Mouse (Mus musculus) heart, embryonic 13.5 days (tissue): ENCODE results near the gene Nav2. TPM values are rescaled to one million over a fixed set of nuclear protein-coding genes. Genes with fewer than 3 reads are reported as not detected.

Experiments
- ATAC-seq: fragments of 200-750 bp; cut with Nextera tagmentation; 2 replicates; pipeline ENCODE4 v1.8.0; 2017; ENCODE audit warnings: moderate TSS enrichment; ENCODE audit not compliant: insufficient number of reproducible peaks, low FRiP score, low TSS enrichment; ENCODE audit errors: extremely low read depth
- H3K27ac ChIP-seq: fragments of 300-500 bp; sonication (generic); replicated peaks from 2 replicates; pipeline ENCODE4 v1.5.1; 2015; ENCODE audit warnings: moderate library complexity, mild to moderate bottlenecking, inconsistent platforms
- H3K27me3 ChIP-seq: fragments of 300-500 bp; sonication (generic); replicated peaks from 2 replicates; pipeline ENCODE4 v1.6.1; 2015; ENCODE audit warnings: mild to moderate bottlenecking, inconsistent platforms
- H3K36me3 ChIP-seq: fragments of 300-500 bp; sonication (generic); 2 replicates; pipeline ENCODE4 v1.6.1; 2015; ENCODE audit warnings: mild to moderate bottlenecking, inconsistent platforms
- H3K4me1 ChIP-seq: fragments of 300-500 bp; sonication (generic); 2 replicates; pipeline ENCODE4 v1.6.1; 2015; ENCODE audit warnings: inconsistent platforms
- H3K4me2 ChIP-seq: fragments of 300-500 bp; sonication (generic); 2 replicates; pipeline ENCODE4 v1.6.1; 2015; ENCODE audit warnings: inconsistent platforms, mild to moderate bottlenecking, moderate library complexity
- H3K4me3 ChIP-seq: fragments of 300-500 bp; sonication (generic); 2 replicates; pipeline ENCODE4 v1.5.1; 2015; ENCODE audit warnings: moderate library complexity, mild to moderate bottlenecking, inconsistent platforms
- H3K9ac ChIP-seq: fragments of 300-500 bp; sonication (generic); 2 replicates; pipeline ENCODE4 v1.6.1; 2015; ENCODE audit warnings: inconsistent platforms, mild to moderate bottlenecking, moderate library complexity
- H3K9me3 ChIP-seq: fragments of 300-500 bp; sonication (generic); 2 replicates; pipeline ENCODE4 v1.6.1; 2016; ENCODE audit warnings: inconsistent platforms
- WGBS: fragments of 180-500 bp; shearing (Covaris S2); methylation state at CpG from one replicate; pipeline ENCODE4 v1.1.7; 2015; ENCODE audit warnings: mixed read lengths; 5-methylcytosine and 5-hydroxymethylcytosine counted together
- polyA plus RNA-seq: library from polyadenylated mRNA; unstranded; fragments of >200 nt; fragmentation: Nextera tagmentation; extraction: Ambion mirVana; gene quantifications from 2 replicates; pipeline ENCODE4 v1.2.1, GENCODE M21; 2015

Gene Nav2
- polyA plus RNA-seq, 1 experiment from 2014 or later, result 25.3 TPM

GRCm38 (mm10) chr7:49637851-49638663 is 729.5 kb downstream of the Nav2 start:
- 2% methylated on average over 21 of the region's 21 CpGs for WGBS
- Histone ChIP-seq H3K4me1 (peaks cover 28% of the 10 kb centered on the region), H3K9me3 (no peaks in the 10 kb centered on the region), H3K4me3 (no peak overlapping the region), H3K9ac (no peak overlapping the region), H3K27ac (no peak overlapping the region), H3K4me2 (no peak overlapping the region), H3K36me3 (no peaks in the 10 kb centered on the region), H3K27me3 (peaks cover 98% of the 10 kb centered on the region)
- no peak for ATAC-seq

- Histone ChIP-seq H3K4me1 (peaks cover 17% of the 10 kb centered on the region), H3K27me3 (peaks cover 94% of the 10 kb centered on the region), H3K9me3 (no peaks in the 10 kb centered on the region), H3K4me2 (peak overlapping the region; percentile 47), H3K27ac (no peak overlapping the region), H3K9ac (no peak overlapping the region), H3K36me3 (no peaks in the 10 kb centered on the region), H3K4me3 (peak overlapping the region; percentile 28)
- ATAC-seq, result no peak
- 2% methylated on average over 35 of the region's 35 CpGs for WGBS
Measured at GRCm38 (mm10) chr7:49638941-49639776, 730.6 kb downstream of the Nav2 start.

- H3K4me1 ChIP-seq, result peaks cover 8% of the 10 kb centered on the region
- H3K36me3 ChIP-seq, result no peaks in the 10 kb centered on the region
- no peak for ATAC-seq
- H3K27ac ChIP-seq, result no peak overlapping the region
- no peaks in the 10 kb centered on the region for H3K9me3 ChIP-seq
- H3K27me3 ChIP-seq, result peaks cover 89% of the 10 kb centered on the region
- H3K4me3 ChIP-seq, result no peak overlapping the region
- H3K4me2 ChIP-seq, result no peak overlapping the region
- no peak overlapping the region for H3K9ac ChIP-seq
- 21% methylated on average over 18 of the region's 18 CpGs for WGBS
Measured at GRCm38 (mm10) chr7:49639864-49640708, 731.6 kb downstream of the Nav2 start.

GRCm38 (mm10) chr7:49640709-49641305 is 732.3 kb downstream of the Nav2 start:
- H3K4me1 ChIP-seq, result peaks cover 5% of the 10 kb centered on the region; the same call in 1 of the 2 replicates
- peaks cover 82% of the 10 kb centered on the region for H3K27me3 ChIP-seq
- no peak for ATAC-seq
- H3K27ac ChIP-seq, result no peak overlapping the region
- H3K9ac ChIP-seq, result no peak overlapping the region
- WGBS, result 34% methylated on average over 3 of the region's 3 CpGs
- no peaks in the 10 kb centered on the region for H3K36me3 ChIP-seq
- no peak overlapping the region for H3K4me3 ChIP-seq
- H3K4me2 ChIP-seq, result no peak overlapping the region
- 0 out of 2 replicates have a peak, but pooled peaks cover 1% of the 10 kb centered on the region for H3K9me3 ChIP-seq

Other genes starting within 250 kb of the Nav2 start
- 31.1 and 32.5 TPM in 2 replicates for gene Zdhhc13, start 119.7 kb upstream of the Nav2 start, polyA plus RNA-seq
- 1,256 and 1,437 TPM in 2 replicates for gene Csrp3, start 60.7 kb upstream of the Nav2 start, polyA plus RNA-seq
- gene E2f8, start 27.1 kb upstream of the Nav2 start, polyA plus RNA-seq, result 18.6 and 19.9 TPM in 2 replicates